In the genomic region with DNA sequence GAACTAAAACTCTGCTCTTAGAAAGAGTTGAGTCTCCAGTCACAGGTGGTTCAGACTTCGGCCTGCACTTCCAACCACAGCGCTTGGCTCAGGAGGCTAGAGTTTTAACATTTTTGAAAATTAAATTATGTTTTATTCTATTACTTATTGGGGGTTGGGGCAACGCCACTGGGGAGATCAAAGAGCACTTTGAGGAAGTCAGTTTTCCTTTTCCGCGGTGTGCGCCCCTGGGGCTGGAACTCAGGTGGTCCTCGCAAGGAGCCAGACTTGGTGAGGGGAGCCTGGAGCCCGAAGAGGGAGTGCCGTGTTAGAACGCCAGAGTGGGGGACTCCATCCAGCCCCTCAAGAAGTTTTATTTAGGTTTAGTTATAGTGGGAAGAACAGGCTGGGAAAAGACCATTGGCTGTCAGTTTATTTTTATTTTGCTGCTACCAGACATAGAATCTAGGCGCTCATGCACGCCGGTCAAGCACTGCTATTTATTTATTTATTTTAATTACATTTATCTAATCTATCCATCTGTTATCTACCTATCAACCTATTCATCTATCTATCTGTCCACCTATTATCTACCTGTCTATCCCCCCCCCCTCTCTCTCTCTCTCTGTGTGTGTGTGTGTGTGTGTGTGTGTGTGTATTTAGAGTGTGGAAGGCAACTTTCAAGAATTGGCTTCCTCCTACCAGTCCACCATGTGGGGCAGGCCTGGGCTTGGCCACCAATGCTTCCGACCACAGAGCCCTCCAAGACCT, we compare ENCODE assay signal across 8 mouse cellular contexts. TPM values are rescaled to one million over a fixed set of nuclear protein-coding genes. Genes with fewer than 3 reads are reported as not detected.
A peak's percentile ranks its signal among the peaks of the same experiment; 100 is the strongest.
DNase-seq lines count a peak whose midpoint lies in the region; ATAC-seq and TF ChIP-seq lines count a peak whose summit lies in the region.

No protein-coding gene starts in this region.

- ATAC-seq in heart, embryonic 12.5 days (ENCODE audit: insufficient number of reproducible peaks, low FRiP score) = 0 out of 2 replicates have a peak, but pooled peaks have one; percentile 5
- ATAC-seq in hindbrain, embryonic 14.5 days (ENCODE audit: low FRiP score) = no peak

- no peak overlapping the region for H3K27ac ChIP-seq in heart, embryonic 12.5 days (ENCODE audit: poor library complexity, severe bottlenecking)
- H3K27ac ChIP-seq in ES-E14 (ENCODE audit: insufficient read depth, low read depth, low read length, poor library complexity, severe bottlenecking) = no peak overlapping the region
- H3K27ac ChIP-seq in hindbrain, embryonic 14.5 days = no peak overlapping the region

- no peaks in the 10 kb centered on the region for H3K9me3 ChIP-seq in heart, embryonic 12.5 days (replicated peaks)
- no peaks in the 10 kb centered on the region for H3K9me3 ChIP-seq in ES-E14 (ENCODE audit: control insufficient read depth, insufficient read depth, low read depth, low read length)
- H3K9me3 ChIP-seq in hindbrain, embryonic 14.5 days (ENCODE audit: control insufficient read depth, low read length) = no peaks in the 10 kb centered on the region
- H3K9me3 ChIP-seq in megakaryocyte, embryonic 14.5 days = peaks cover 4% of the 10 kb centered on the region; the same call in 1 of the 2 replicates

- WGBS in heart, embryonic 12.5 days = 22% methylated on average over 14 of the region's 14 CpGs
- 29% methylated on average over 14 of the region's 14 CpGs for WGBS in hindbrain, embryonic 14.5 days

- DNase-seq in heart, adult 11 months = no peak
- no peak for DNase-seq in ES-E14 (ENCODE audit: low read depth, low spot score)
- no peak for DNase-seq in hindbrain, embryonic 14.5 days (ENCODE audit: low spot score)
- DNase-seq in right cerebral cortex, postnatal 10 days (ENCODE audit: low spot score in 2 of 2) = no peak
- DNase-seq in right cerebral cortex, adult 2 months (ENCODE audit: low spot score in 2 of 2) = no peak
- no peak for DNase-seq in adrenal gland, adult 18-20 months (ENCODE audit: low spot score in 2 of 2)

- in situ Hi-C loops in ES-E14 (cut with MboI; ENCODE audit: low sequenced_read_pairs in 2 of 2, unreplicated experiment in 2 of 2) = loop anchor here in 1 of 2 experiments (10.0 kb wide), 1 partner anchor 125 kb away; no protein-coding TSS in a partner anchor

- H3K27me3 ChIP-seq in heart, embryonic 12.5 days (replicated peaks) = no peaks in the 10 kb centered on the region
- H3K27me3 ChIP-seq in hindbrain, embryonic 14.5 days (ENCODE audit: control insufficient read depth, insufficient read depth, low read length) = peaks cover 24% of the 10 kb centered on the region
- H3K27me3 ChIP-seq in megakaryocyte, embryonic 14.5 days (replicated peaks) = peaks cover 2% of the 10 kb centered on the region

- peak overlapping the region; percentile 66 for H3K4me3 ChIP-seq in heart, embryonic 12.5 days
- peak overlapping the region; percentile 24 to 66; a peak in 3 of 4 replicates for H3K4me3 ChIP-seq in ES-E14 (ENCODE audit: insufficient read depth in 1 of 2, low read depth in 1 of 2, low read length in 2 of 2, poor library complexity in 1 of 2, severe bottlenecking in 1 of 2)
- no peak overlapping the region for H3K4me3 ChIP-seq in hindbrain, embryonic 14.5 days (replicated peaks; ENCODE audit: low read length)
- H3K4me3 ChIP-seq in megakaryocyte, embryonic 14.5 days (replicated peaks) = peak overlapping the region; percentile 96

- peak overlapping the region; percentile 84 for H3K4me2 ChIP-seq in heart, embryonic 12.5 days
- 0 out of 2 replicates have a peak overlapping the region, but pooled peaks have one; percentile 53 for H3K4me2 ChIP-seq in hindbrain, embryonic 14.5 days (replicated peaks)

- H3K9ac ChIP-seq in heart, embryonic 12.5 days = no peak overlapping the region
- no peak overlapping the region for H3K9ac ChIP-seq in ES-E14 (ENCODE audit: insufficient read depth, low read depth, low read length, poor library complexity, severe bottlenecking)
- no peak overlapping the region for H3K9ac ChIP-seq in hindbrain, embryonic 14.5 days

- H3K36me3 ChIP-seq in heart, embryonic 12.5 days = no peaks in the 10 kb centered on the region
- no peaks in the 10 kb centered on the region for H3K36me3 ChIP-seq in ES-E14 (ENCODE audit: control insufficient read depth, insufficient read depth, low read length, poor library complexity, severe bottlenecking)
- H3K36me3 ChIP-seq in hindbrain, embryonic 14.5 days (replicated peaks; ENCODE audit: control insufficient read depth, insufficient read depth) = no peaks in the 10 kb centered on the region
- H3K36me3 ChIP-seq in megakaryocyte, embryonic 14.5 days (replicated peaks; ENCODE audit: low read length) = no peaks in the 10 kb centered on the region

- H3K4me1 ChIP-seq in heart, embryonic 12.5 days (replicated peaks) = peaks cover 17% of the 10 kb centered on the region
- peaks cover 2 to 10% of the 10 kb centered on the region in 2 experiments; a peak in 1 of 4 replicates for H3K4me1 ChIP-seq in ES-E14 (ENCODE audit: control insufficient read depth in 2 of 2, insufficient read depth in 2 of 2, low read length in 2 of 2, poor library complexity in 1 of 2)
- H3K4me1 ChIP-seq in hindbrain, embryonic 14.5 days (replicated peaks; ENCODE audit: control insufficient read depth, insufficient read depth, low read length) = 0 out of 2 replicates have a peak, but pooled peaks cover 3% of the 10 kb centered on the region
- H3K4me1 ChIP-seq in megakaryocyte, embryonic 14.5 days = peaks cover 63% of the 10 kb centered on the region

TF ChIP-seq in ES-E14, 5 proteins besides CTCF, POLR2A, EP300 and RAD21:
- TF ChIP-seq MAFK (IDR thresholded peaks at IDR 0.05; ENCODE audit: insufficient read depth, low read depth, low read length) = no peak
- TF ChIP-seq ZC3H11A (IDR thresholded peaks at IDR 0.05; ENCODE audit: borderline replicate concordance, low read depth, low read length) = no peak
- no peak for TF ChIP-seq HCFC1 (IDR thresholded peaks at IDR 0.05; ENCODE audit: borderline replicate concordance, insufficient read depth, low read length)
- TF ChIP-seq ZNF384 (IDR thresholded peaks at IDR 0.05; ENCODE audit: low read depth, low read length) = no peak
- TF ChIP-seq CHD2 (IDR thresholded peaks at IDR 0.05; ENCODE audit: low read depth, low read length) = no peak

RNA-seq across cellular contexts. Expression of a gene that starts 19.3 kb away (rescaled TPM):
- polyA plus RNA-seq in heart, embryonic 12.5 days (2016; fragmentation: Nextera tagmentation; extraction: Ambion mirVana) = 45.5 and 57.7 TPM in 2 replicates
- total RNA-seq in ES-E14 (2012; rRNA removed) = 26.7 and 28.4 TPM in 2 replicates
- polyA plus RNA-seq in hindbrain, embryonic 14.5 days (2014; fragmentation: Nextera tagmentation; extraction: Ambion mirVana) = 29.0 and 35.0 TPM in 2 replicates
- polyA plus RNA-seq in megakaryocyte, embryonic 14.5 days (2012; ENCODE audit: insufficient read depth, low replicate concordance) = 1.5 and 8.7 TPM in 2 replicates
- 10 to 100 TPM; 61.9 to 78.4 TPM for total RNA-seq in adrenal gland, adult 18-20 months (2021)

RNA-seq across cellular contexts. Expression of a gene that starts 36.8 kb away (rescaled TPM):
- polyA plus RNA-seq in heart, embryonic 12.5 days (2016; fragmentation: Nextera tagmentation; extraction: Ambion mirVana) = 14.0 and 14.5 TPM in 2 replicates
- total RNA-seq in ES-E14 (2012; rRNA removed) = 12.5 and 17.5 TPM in 2 replicates
- polyA plus RNA-seq in hindbrain, embryonic 14.5 days (2014; fragmentation: Nextera tagmentation; extraction: Ambion mirVana) = 0.16 and 1.3 TPM in 2 replicates
- polyA plus RNA-seq in megakaryocyte, embryonic 14.5 days (2012; ENCODE audit: insufficient read depth, low replicate concordance) = 6.5 TPM in 1 of 2 replicates, not detected in the other
- 100 to 1,000 TPM; 605 to 839 TPM for total RNA-seq in adrenal gland, adult 18-20 months (2021)

RNA-seq across cellular contexts. Expression of a gene that starts 49.1 kb away (rescaled TPM):
- polyA plus RNA-seq in heart, embryonic 12.5 days (2016; fragmentation: Nextera tagmentation; extraction: Ambion mirVana) = 1,439 and 1,474 TPM in 2 replicates
- total RNA-seq in ES-E14 (2012; rRNA removed) = 152 and 231 TPM in 2 replicates
- 769 and 914 TPM in 2 replicates for polyA plus RNA-seq in hindbrain, embryonic 14.5 days (2014; fragmentation: Nextera tagmentation; extraction: Ambion mirVana)
- 15.6 and 41.0 TPM in 2 replicates for polyA plus RNA-seq in megakaryocyte, embryonic 14.5 days (2012; ENCODE audit: insufficient read depth, low replicate concordance)
- 100 to 1,000 TPM; 725 to 859 TPM for total RNA-seq in adrenal gland, adult 18-20 months (2021)

RNA-seq across cellular contexts. Expression of a gene that starts 55.2 kb away (rescaled TPM):
- polyA plus RNA-seq in heart, embryonic 12.5 days (2016; fragmentation: Nextera tagmentation; extraction: Ambion mirVana) = 49.1 and 50.4 TPM in 2 replicates
- total RNA-seq in ES-E14 (2012; rRNA removed) = 43.7 and 53.4 TPM in 2 replicates
- 35.7 and 38.8 TPM in 2 replicates for polyA plus RNA-seq in hindbrain, embryonic 14.5 days (2014; fragmentation: Nextera tagmentation; extraction: Ambion mirVana)
- 1.7 and 10.5 TPM in 2 replicates for polyA plus RNA-seq in megakaryocyte, embryonic 14.5 days (2012; ENCODE audit: insufficient read depth, low replicate concordance)
- 10 to 100 TPM; 54.1 to 59.7 TPM for total RNA-seq in adrenal gland, adult 18-20 months (2021)

Comparison
In these comparisons a context has a peak if more than half of its experiments do, and no peak if none do; other contexts are left out.
1. RNA of a gene that starts 49.1 kb away (polyA plus RNA-seq): 1,439 to 1,474 TPM in heart, embryonic 12.5 days and 769 to 914 TPM in hindbrain, embryonic 14.5 days; 15.6 to 41.0 TPM in megakaryocyte, embryonic 14.5 days; every median in the first group is over 10 times any median in the second.